Mouse (Mus musculus) layer of hippocampus, adult 8-10 months (tissue): ENCODE results near the gene Cacybp. TPM values are rescaled to one million over a fixed set of nuclear protein-coding genes. Genes with fewer than 3 reads are reported as not detected.

ENCODE experiments used
- DNase-seq, 2 experiments: peaks; one replicate each; pipeline ENCODE4 v3.0.0; 2022; ENCODE audit warnings: low spot score in 2 of 2
- total RNA-seq, 4 experiments: library from RNA; stranded (reverse); gene quantifications; 2 replicates each; pipeline ENCODE4 v1.2.4; 2022

Cacybp gene
- total RNA-seq, 4 experiments from 2014 or later = 80.3 to 101 (median 91.8) TPM

DNA sequence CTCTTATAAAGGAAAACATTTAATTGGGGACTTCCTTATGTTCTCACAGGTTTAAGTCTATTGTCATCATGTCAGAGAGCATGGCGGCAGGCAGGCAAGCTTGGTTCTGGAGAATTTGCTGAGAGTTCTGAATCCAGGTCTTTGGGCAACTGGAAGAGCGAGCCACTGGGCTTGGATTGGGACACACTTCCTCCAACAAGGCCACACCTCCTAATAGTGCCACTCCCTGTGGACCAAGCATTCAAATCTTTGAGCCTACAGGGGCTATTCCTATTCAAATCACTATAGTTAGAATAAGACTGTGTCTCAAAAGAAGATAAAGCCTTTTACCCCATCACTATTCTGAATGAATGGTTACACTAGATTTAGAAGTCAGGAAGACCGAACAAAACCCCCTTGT, 5.2 kb upstream of the Cacybp start:
- DNase-seq = no peak

DNA sequence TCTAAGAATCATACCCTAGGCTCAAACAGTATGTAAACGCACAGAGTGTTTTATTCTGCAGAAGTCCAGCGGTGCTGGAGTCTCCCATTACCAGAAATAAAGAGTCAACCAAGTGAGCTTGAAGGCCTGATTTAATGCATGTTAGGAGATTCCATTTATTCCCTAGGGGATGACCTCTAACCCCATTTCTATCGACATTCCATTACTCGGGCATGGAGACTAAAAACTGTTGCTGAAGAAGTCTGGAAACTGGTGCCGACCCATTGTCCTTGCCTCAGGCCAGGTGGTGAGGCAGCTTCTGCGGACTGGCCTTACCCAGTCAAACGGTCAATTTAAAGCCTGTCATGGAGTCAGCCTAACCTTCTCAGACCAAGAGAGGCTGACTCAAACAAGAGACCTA, 1.5 kb upstream of the Cacybp start:
- DNase-seq = no peak

DNA sequence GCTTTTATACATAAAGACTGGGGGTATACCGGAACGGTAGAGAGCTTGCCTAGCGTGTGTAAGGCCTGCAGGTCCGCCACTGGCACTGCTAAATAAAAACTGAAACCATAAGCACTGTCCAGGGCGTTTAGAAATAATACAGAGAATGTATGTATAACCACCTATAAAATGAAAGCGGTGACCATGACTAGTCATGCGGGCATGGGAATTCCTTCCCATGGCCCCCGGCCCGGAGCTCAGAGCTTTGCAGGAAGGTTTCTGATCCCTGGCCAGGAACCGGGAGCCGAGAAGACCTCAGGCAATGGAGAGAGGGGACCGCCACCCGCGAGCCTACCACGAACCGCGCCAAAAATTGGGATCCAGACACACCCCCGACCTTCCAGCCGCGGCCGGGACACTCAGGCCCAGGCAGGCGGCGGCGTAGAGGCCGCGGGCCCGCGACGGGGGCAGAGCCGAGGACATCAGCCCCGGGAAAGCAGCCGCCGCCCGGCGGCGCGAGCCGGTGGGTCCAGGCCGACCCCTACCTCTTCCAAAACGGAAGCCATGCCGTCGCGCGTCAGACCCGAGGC, 468 bp downstream of the Cacybp start:
- DNase-seq = no peak

DNA sequence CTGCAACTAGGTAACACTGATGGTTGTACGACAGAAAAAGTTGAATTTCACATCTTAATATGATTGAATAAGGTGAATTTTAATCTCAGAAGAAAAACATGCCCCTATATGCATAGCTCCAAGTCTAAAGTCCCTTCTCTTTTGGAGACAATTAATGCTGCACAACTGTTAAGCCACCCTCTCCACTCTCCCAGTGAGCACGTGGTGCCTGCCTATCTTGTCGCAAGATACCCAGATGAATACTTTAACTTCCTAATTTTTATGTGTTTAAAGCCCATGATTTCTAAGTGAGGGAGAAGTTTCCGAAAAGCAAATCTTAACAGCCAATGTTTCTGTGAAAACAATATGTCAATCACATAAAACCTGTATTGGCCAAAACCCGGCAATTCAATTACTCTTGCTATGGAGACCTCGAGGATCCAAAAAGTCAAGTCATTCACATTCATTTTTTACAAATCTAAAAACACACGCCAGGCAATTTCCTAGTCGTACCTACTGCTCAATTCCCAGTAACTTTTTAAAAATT, 1.0 kb downstream of the Cacybp start:
- DNase-seq = no peak

DNA sequence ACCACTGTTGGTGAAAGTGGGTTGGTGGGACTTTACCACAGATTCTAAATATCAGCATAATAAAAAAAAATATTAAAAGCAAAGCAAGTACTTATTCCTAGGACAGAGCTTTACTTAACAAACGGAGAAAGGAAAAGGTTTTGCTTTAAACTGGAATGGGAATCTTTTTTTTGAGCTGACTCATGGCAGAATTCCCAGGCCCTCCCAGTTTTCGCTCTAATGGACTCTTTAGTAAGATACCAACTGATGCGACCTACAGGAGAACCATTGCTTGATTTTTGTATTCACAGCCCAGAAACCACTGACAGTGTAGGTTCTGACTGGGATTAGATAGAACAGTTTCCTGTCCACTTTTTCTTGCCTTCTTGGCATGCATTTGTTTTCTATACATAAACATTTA, 2.1 kb downstream of the Cacybp start:
- DNase-seq = no peak

DNA sequence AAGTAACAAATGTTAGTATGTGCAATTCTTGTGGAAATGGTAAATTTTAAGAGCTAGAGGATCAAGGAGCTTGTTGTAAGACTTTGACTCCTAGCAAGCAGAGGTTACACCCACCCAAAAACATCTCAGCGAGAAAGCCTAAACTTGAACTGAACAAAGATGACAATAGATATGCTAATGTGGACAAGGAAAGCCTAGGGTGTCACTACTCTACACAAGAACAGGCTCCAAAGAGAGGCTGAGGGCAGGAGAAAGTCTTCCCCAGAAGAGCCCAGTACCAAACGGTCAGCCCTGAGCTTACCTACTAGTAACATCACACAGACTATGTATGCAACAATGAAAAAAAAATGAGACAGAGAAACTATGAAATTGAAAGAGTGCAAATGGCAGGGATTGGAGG, 2.8 kb downstream of the Cacybp start:
- no peak for DNase-seq

DNA sequence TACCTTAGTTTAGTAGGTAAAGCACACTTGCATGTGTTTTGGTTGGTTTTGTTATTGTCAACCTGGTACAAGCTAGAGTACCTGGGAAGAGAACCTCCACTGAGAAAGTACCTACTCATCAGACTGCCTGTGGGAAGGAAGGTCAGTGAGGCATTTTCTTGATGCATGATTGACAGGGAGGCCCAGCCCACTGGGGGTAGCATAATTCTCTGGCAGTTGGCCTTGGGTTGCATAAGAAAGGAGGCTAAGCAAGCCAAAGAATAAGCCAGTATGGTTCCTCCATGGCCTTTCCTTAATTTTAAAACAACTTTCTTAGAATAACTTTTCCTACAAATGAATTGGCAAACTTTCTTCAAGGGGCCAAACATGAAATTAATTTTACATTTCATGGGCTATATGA, 7.2 kb downstream of the Cacybp start:
- DNase-seq = no peak

DNA sequence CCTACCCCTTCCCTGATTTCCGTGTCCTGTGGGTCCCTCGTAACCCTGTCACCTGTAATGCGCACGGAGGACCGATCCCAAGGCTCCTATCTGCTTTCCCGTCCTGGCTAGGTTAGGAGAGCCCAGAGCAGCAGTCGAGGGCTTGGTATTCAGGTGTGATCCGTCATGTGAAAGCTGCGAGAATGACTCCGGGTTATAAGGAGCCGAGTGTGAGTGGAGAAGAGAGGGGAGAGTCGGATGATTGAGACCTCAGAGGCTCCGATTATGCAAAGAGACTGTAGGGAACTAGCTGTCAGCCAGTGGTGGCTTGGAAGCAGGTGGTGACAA, 17.4 kb downstream of the Cacybp start:
- DNase-seq = no peak

DNA sequence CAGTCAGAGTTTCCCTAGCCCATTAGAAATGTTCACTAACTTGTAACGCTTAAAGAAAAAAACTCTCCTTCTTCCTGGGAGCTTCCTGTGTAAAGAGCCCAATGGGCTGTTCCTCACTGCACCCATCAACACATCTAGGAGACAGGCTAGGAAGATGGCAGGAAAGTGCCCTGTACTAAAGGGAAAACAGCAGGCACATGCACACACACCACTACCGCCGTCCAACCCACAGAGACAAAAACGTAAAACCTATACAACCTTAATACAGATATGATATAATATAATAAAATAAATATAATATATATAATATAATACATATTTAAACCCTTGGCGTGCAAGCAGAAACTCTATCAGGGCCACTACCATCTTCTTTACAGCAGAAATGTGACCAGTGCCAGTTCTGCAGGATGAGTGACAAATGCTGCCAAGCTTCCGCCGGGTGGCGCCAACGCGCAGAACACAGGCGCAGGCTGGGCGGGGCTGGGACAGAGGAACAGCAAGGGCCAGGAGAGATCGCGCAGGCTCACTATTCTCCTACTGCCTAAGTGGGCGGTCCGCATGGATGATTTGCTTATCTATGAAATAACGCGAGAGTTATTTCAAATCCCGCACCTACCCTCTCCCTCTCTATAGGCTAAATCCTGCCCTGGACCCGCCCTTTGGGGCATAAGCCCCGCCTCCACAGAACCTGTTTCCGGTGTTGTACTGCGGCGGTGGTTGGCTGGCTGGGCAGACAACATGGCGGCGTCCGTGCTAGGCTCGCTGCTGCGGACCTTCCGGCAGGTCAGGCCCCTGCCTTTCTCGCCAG, 17.9 kb downstream of the Cacybp start, which contains the start of gene Mrps14:
Gene Mrps14, plus strand, starts transcription at position 687 of the 808 bp plus-strand sequence.
- DNase-seq = peak; percentile 97 to 98

DNA sequence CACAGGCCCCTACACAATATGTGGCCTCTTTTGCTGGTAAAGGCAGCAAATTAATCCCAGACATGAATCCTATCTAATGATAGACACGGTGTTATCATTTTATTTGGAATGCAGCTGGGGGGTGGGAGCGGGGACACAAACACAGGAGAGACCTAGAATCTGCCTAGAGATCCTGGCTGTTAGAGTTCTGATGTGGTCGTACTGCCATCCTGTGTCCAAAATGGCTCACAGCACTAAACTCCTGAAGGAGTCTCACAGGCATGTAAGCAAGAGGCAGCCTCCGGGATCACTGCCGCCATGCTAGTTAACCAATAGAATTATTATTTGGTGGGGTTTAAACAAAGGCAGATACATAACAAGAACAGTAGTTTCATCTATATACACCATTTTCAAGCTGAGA, 28.2 kb downstream of the Cacybp start:
- DNase-seq = peak in 1 of 2 experiments; percentile 70

DNA sequence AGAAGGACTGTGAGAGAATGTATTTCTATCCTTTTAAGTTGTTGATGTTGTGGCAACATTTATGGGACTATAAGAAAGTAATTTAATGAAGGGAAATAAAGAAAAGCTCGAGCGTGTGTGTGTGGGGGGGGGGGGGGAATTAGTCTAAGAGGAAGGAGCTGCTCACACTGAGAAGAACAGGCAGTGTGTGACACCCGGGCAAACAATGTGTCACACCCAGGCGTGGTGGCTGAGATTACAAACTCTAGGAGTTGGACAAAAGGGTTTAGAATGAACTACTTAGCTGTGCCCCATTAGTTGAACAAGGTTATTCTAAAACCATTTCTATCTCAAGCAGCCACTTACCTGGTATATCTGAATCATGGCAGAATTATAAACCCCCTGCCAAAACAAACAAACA, 31.5 kb downstream of the Cacybp start:
- no peak for DNase-seq

DNA sequence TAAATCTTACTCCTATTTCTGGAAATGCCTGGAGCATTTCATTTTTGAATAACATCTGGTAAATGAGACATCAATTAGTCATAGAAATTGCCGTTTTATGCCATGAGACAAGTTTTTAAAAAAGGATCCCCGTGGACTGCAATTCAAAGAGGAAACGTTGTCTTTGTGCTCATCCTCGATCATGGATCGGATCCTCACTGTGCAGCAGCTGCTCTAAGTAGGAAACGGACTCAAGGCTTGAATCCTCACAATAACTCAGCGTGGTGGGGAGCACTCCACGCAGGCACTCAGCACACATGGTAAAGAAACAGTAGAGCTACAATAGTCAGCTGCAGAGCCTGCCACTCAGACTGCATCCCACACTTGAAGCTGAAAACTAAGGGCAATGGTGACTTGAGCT, 35.8 kb downstream of the Cacybp start:
- DNase-seq = no peak

DNA sequence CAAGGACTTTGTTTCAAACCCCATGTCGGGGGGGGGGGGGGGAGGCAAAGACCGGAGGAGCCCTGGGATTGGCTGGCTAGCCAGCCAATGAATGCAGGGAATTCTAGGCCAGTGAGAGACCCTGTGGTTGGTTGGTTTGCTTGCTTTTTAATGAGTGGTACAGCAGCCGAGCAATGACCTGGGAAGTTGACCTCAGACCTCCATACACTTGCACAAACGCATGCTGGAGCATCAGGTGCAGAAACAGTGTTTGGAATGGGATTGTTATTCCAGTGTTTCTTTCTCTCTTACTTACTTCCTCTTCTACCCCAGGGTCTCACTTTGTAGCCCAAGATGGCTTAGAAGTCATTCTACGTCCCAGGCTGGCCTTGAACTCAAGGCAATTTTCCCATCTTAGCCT, 46.1 kb downstream of the Cacybp start:
- DNase-seq = no peak

DNA sequence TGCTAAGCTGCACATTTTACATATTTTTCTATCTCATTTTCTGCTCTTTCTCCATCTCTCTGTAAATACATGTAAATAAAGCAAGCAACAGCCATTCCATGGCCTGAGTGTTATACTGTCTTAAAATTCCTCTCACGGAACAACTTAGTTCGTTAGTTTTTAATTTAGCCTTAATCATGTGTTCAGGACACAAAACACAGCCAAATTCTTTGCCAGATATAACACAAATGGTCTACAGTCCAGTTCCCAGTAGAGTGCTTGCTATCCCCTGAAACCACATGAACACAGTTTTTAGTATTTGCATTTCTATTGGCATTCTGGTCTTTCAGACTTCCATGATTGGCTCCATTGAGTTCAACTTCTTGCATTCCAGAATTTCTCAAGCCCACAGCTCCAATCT, 54.5 kb downstream of the Cacybp start:
- DNase-seq = no peak

DNA sequence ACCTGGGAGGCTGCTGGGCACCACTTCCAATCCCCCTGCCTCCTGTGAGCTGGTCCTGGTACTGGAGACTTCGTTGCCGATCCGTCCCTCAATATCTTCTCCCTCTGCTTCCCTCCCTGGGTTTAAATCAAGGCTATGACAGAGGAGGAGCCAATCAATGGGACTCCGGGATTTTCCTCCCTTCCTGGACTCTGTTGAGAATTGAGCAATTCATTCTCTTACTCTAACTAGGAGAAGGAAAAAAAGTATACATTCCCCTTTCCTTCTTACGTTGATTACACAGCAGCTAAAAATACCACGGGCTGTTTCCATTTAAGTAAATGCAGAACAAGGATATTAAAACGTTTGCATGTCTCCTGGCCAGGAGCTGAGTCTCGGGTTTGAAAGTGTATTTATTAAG, 59.2 kb downstream of the Cacybp start, which contains the start of gene Tnn:
Gene Tnn, minus strand, starts transcription at position 101 of the 400 bp plus-strand sequence.
- DNase-seq = no peak

Other genes with a start within 250 kb of the Cacybp start
- 1 to 10 TPM; 1.3 to 3.3 (median 2.2) TPM for gene 4930523C07Rik, start 168.5 kb downstream of the Cacybp start, total RNA-seq
- under 1 TPM; 0.07 to 0.16 (median 0.11) TPM for gene Tnn, start 59.3 kb downstream of the Cacybp start, total RNA-seq
- gene Mrps14, start 17.7 kb downstream of the Cacybp start, total RNA-seq = 10 to 100 TPM; 63.2 to 72.5 (median 71.7) TPM